Mouse (Mus musculus): ENCODE measurements around the gene Rsbn1l. TPM values are rescaled to one million over a fixed set of nuclear protein-coding genes. Genes with fewer than 3 reads are reported as not detected.

Rsbn1l gene
- polyA plus RNA-seq (2015; fragmentation: Nextera tagmentation; extraction: Ambion mirVana), result 5.1 and 5.8 TPM in 2 replicates

- Histone ChIP-seq H3K4me2 (ENCODE audit: low read length) (no peak within 1 kb of the TSS), H3K27me3 (replicated peaks; ENCODE audit: control insufficient read depth, insufficient read depth, low read length) (no peaks in the 10 kb centered on the region), H3K9me3 (ENCODE audit: control insufficient read depth, low read length) (peaks cover 5% of the 10 kb centered on the region; the same call in 1 of the 2 replicates), H3K4me1 (replicated peaks; ENCODE audit: control insufficient read depth, insufficient read depth, low read length) (peaks cover 4% of the 10 kb centered on the region; the same call in 1 of the 2 replicates), H3K4me3 (replicated peaks; ENCODE audit: low read length) (no peak within 1 kb of the TSS), H3K27ac (ENCODE audit: low read length) (no peak within 1 kb of the TSS), H3K9ac (replicated peaks; ENCODE audit: low read depth, low read length) (no peak within 1 kb of the TSS), H3K36me3 (ENCODE audit: control insufficient read depth, insufficient read depth) (no peaks in the 10 kb centered on the region)
- WGBS, result 97% methylated on average over 3 of the region's 3 CpGs
- ATAC-seq, result no peak
Measured at GRCm38 (mm10) chr5:20956298-20956697, at the start of gene Rsbn1l. TSS of gene Rsbn1l (minus strand) at chr5:20956398.

GRCm38 (mm10) chr5:21002723-21003122, 46.5 kb upstream of the Rsbn1l start:
- Histone ChIP-seq H3K27ac (ENCODE audit: low read length) (no peak overlapping the region), H3K9ac (replicated peaks; ENCODE audit: low read depth, low read length) (no peak overlapping the region), H3K36me3 (ENCODE audit: control insufficient read depth, insufficient read depth) (peaks cover 47% of the 10 kb centered on the region), H3K4me3 (replicated peaks; ENCODE audit: low read length) (no peak overlapping the region), H3K27me3 (replicated peaks; ENCODE audit: control insufficient read depth, insufficient read depth, low read length) (no peaks in the 10 kb centered on the region), H3K9me3 (ENCODE audit: control insufficient read depth, low read length) (peaks cover 5% of the 10 kb centered on the region; the same call in 1 of the 2 replicates), H3K4me1 (replicated peaks; ENCODE audit: control insufficient read depth, insufficient read depth, low read length) (no peaks in the 10 kb centered on the region), H3K4me2 (ENCODE audit: low read length) (no peak overlapping the region)
- WGBS, result 93% methylated on average over 6 of the region's 6 CpGs
- ATAC-seq, result no peak

DNA sequence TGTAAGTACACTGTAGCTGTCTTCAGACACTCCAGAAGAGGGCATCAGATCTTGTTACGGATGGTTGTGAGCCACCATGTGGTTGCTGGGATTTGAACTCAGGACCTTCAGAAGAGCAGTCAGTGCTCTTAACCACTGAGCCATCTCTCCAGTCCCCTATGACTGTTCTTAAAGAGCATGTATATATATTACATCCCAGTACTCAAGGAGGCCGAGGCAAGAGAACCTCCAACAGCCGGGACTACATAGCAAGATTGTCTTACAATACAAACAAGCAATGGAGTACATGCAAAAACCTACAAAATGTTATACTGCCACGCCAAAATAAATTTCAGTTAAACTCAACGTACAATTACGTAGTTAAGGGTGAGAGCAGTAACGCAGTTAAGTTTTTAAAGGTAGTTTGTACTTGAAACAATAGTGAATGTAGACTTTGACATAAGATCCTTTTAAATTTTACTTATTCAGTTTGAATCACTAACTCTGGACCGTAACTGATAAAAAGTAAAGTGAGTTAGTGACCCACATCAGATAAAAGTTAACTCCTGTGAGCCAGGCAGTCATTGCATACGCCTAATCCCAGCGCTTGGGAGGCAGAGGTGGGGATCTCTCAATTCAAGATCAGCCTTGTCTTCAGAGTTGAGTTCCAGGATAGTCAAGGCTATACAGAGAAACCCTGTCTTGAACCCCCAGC, 45.6 kb upstream of the Rsbn1l start:
- Histone ChIP-seq H3K9ac (replicated peaks; ENCODE audit: low read depth, low read length) (no peak overlapping the region), H3K9me3 (ENCODE audit: control insufficient read depth, low read length) (peaks cover 5% of the 10 kb centered on the region; the same call in 1 of the 2 replicates), H3K4me1 (replicated peaks; ENCODE audit: control insufficient read depth, insufficient read depth, low read length) (no peaks in the 10 kb centered on the region), H3K4me2 (ENCODE audit: low read length) (no peak overlapping the region), H3K27ac (ENCODE audit: low read length) (no peak overlapping the region), H3K4me3 (replicated peaks; ENCODE audit: low read length) (no peak overlapping the region), H3K36me3 (ENCODE audit: control insufficient read depth, insufficient read depth) (peaks cover 50% of the 10 kb centered on the region), H3K27me3 (replicated peaks; ENCODE audit: control insufficient read depth, insufficient read depth, low read length) (no peaks in the 10 kb centered on the region)
- ATAC-seq, result no peak
- WGBS, result 96% methylated on average over 10 of the region's 10 CpGs

DNA sequence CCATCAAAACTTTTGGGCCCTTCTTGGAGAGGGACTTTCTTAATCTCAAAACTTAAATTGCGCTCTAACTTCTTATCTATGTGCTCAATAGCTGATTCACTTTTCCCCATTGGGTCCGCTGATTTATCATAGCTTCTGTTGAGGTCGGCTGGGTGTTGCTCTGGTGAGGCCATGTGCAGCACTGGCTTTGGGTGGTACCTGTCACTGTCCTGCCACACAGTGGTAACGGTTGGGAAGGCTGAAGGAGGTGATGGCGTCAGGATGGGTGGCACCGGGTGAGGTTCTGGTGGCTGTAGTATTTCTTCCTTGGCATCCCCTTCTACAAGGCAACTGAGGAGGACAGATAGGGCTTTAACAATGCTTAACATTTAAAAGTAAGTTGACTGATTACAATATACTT, 42.2 kb upstream of the Rsbn1l start:
- peaks cover 5% of the 10 kb centered on the region; the same call in 1 of the 2 replicates for H3K9me3 ChIP-seq (ENCODE audit: control insufficient read depth, low read length)
- H3K4me3 ChIP-seq (replicated peaks; ENCODE audit: low read length), result no peak overlapping the region
- no peak overlapping the region for H3K27ac ChIP-seq (ENCODE audit: low read length)
- no peak overlapping the region for H3K9ac ChIP-seq (replicated peaks; ENCODE audit: low read depth, low read length)
- WGBS, result 94% methylated on average over 6 of the region's 6 CpGs
- no peak overlapping the region for H3K4me2 ChIP-seq (ENCODE audit: low read length)
- no peaks in the 10 kb centered on the region for H3K27me3 ChIP-seq (replicated peaks; ENCODE audit: control insufficient read depth, insufficient read depth, low read length)
- no peaks in the 10 kb centered on the region for H3K4me1 ChIP-seq (replicated peaks; ENCODE audit: control insufficient read depth, insufficient read depth, low read length)
- no peak for ATAC-seq
- H3K36me3 ChIP-seq (ENCODE audit: control insufficient read depth, insufficient read depth), result peaks cover 57% of the 10 kb centered on the region

DNA sequence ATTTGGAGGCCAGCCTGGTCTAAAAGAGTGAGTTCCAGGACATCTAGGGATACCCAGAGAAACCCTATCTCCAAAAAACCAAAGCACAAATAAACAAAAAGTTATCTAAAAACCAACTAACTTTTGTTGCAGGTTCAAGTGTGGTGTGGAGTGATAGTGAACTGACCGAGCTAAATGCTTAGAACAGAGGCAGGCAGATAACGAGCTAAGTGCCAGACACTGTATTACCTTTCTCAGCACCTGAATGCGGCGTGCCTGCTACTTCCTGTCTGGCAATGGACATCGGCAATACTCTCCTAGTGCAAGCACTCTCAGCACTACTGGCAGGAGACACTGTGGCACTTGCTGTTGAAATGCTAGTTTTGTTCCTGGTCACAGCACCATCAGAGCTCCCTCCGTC, 41.4 kb upstream of the Rsbn1l start:
- no peaks in the 10 kb centered on the region for H3K27me3 ChIP-seq (replicated peaks; ENCODE audit: control insufficient read depth, insufficient read depth, low read length)
- H3K4me3 ChIP-seq (replicated peaks; ENCODE audit: low read length), result no peak overlapping the region
- peaks cover 5% of the 10 kb centered on the region; the same call in 1 of the 2 replicates for H3K9me3 ChIP-seq (ENCODE audit: control insufficient read depth, low read length)
- 93% methylated on average over 6 of the region's 6 CpGs for WGBS
- no peaks in the 10 kb centered on the region for H3K4me1 ChIP-seq (replicated peaks; ENCODE audit: control insufficient read depth, insufficient read depth, low read length)
- no peak overlapping the region for H3K4me2 ChIP-seq (ENCODE audit: low read length)
- H3K36me3 ChIP-seq (ENCODE audit: control insufficient read depth, insufficient read depth), result peaks cover 57% of the 10 kb centered on the region
- no peak overlapping the region for H3K27ac ChIP-seq (ENCODE audit: low read length)
- no peak for ATAC-seq
- H3K9ac ChIP-seq (replicated peaks; ENCODE audit: low read depth, low read length), result no peak overlapping the region

- Histone ChIP-seq H3K36me3 (ENCODE audit: control insufficient read depth, insufficient read depth) (peaks cover 22% of the 10 kb centered on the region), H3K4me3 (replicated peaks; ENCODE audit: low read length) (no peak overlapping the region)
- 96% methylated on average over 8 of the region's 8 CpGs for WGBS
Measured at GRCm38 (mm10) chr5:20990062-20990809, 34.0 kb upstream of the Rsbn1l start.

DNA sequence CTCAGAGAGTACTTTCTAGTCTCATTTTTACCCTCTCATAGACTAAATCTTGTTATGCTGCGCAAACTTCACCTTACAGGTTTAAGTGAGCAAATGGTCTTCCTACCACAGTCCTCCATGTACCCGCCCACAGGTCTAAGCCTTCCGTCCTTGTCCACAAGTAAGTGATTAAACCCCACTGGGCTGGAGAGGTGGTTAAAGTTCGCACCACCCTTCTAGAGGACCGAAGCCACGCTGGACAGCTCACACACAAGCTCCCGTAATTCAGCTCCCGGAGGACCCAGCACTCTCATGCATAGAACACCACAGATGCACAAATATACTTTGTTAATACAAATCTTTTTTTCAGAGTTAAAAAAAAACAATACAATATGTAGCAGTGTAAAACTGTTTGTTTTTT, 30.1 kb upstream of the Rsbn1l start:
- no peak overlapping the region for H3K27ac ChIP-seq (ENCODE audit: low read length)
- H3K4me3 ChIP-seq (replicated peaks; ENCODE audit: low read length), result no peak overlapping the region
- H3K9me3 ChIP-seq (ENCODE audit: control insufficient read depth, low read length), result no peaks in the 10 kb centered on the region
- WGBS, result 93% methylated on average over 8 of the region's 8 CpGs
- no peaks in the 10 kb centered on the region for H3K27me3 ChIP-seq (replicated peaks; ENCODE audit: control insufficient read depth, insufficient read depth, low read length)
- H3K36me3 ChIP-seq (ENCODE audit: control insufficient read depth, insufficient read depth), result peaks cover 22% of the 10 kb centered on the region
- H3K4me1 ChIP-seq (replicated peaks; ENCODE audit: control insufficient read depth, insufficient read depth, low read length), result no peaks in the 10 kb centered on the region
- no peak overlapping the region for H3K4me2 ChIP-seq (ENCODE audit: low read length)
- no peak for ATAC-seq
- H3K9ac ChIP-seq (replicated peaks; ENCODE audit: low read depth, low read length), result no peak overlapping the region

More at GRCm38 (mm10) chr5:20990062-20990809, 34.0 kb upstream of the Rsbn1l start:
- no peaks in the 10 kb centered on the region for H3K4me1 ChIP-seq (replicated peaks; ENCODE audit: control insufficient read depth, insufficient read depth, low read length)
- no peak overlapping the region for H3K27ac ChIP-seq (ENCODE audit: low read length)
- no peak overlapping the region for H3K4me2 ChIP-seq (ENCODE audit: low read length)
- H3K9me3 ChIP-seq (ENCODE audit: control insufficient read depth, low read length), result no peaks in the 10 kb centered on the region
- no peaks in the 10 kb centered on the region for H3K27me3 ChIP-seq (replicated peaks; ENCODE audit: control insufficient read depth, insufficient read depth, low read length)
- no peak overlapping the region for H3K9ac ChIP-seq (replicated peaks; ENCODE audit: low read depth, low read length)
- no peak for ATAC-seq

DNA sequence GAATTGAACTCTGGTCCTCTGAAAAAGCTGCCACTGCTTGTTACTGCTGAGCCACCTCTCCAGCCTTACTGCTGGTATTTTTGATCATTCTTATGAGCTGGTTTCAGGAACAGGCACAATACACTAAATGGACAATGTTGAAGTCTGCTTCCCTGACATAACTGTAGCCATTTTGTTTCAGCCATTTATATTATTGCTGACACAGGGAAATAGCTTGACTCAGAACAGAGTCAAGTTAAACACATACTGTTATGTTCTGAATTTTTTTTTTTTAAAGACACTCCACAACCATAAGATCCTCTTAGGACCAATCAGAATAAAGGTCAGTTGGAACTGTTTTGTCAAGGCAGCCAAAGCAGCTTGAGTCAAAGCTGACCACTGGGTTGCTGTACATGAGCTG, 27.3 kb upstream of the Rsbn1l start:
- Histone ChIP-seq H3K27me3 (replicated peaks; ENCODE audit: control insufficient read depth, insufficient read depth, low read length) (no peaks in the 10 kb centered on the region), H3K4me1 (replicated peaks; ENCODE audit: control insufficient read depth, insufficient read depth, low read length) (no peaks in the 10 kb centered on the region), H3K27ac (ENCODE audit: low read length) (no peak overlapping the region), H3K4me3 (replicated peaks; ENCODE audit: low read length) (no peak overlapping the region), H3K4me2 (ENCODE audit: low read length) (no peak overlapping the region), H3K9ac (replicated peaks; ENCODE audit: low read depth, low read length) (no peak overlapping the region), H3K36me3 (ENCODE audit: control insufficient read depth, insufficient read depth) (peaks cover 17% of the 10 kb centered on the region), H3K9me3 (ENCODE audit: control insufficient read depth, low read length) (no peaks in the 10 kb centered on the region)
- ATAC-seq, result no peak

- H3K9me3 ChIP-seq (ENCODE audit: control insufficient read depth, low read length), result no peaks in the 10 kb centered on the region
- no peak overlapping the region for H3K27ac ChIP-seq (ENCODE audit: low read length)
- 80% methylated on average over 4 of the region's 4 CpGs for WGBS
- H3K36me3 ChIP-seq (ENCODE audit: control insufficient read depth, insufficient read depth), result no peaks in the 10 kb centered on the region
- no peaks in the 10 kb centered on the region for H3K4me1 ChIP-seq (replicated peaks; ENCODE audit: control insufficient read depth, insufficient read depth, low read length)
- no peaks in the 10 kb centered on the region for H3K27me3 ChIP-seq (replicated peaks; ENCODE audit: control insufficient read depth, insufficient read depth, low read length)
- H3K9ac ChIP-seq (replicated peaks; ENCODE audit: low read depth, low read length), result no peak overlapping the region
- no peak overlapping the region for H3K4me2 ChIP-seq (ENCODE audit: low read length)
- no peak overlapping the region for H3K4me3 ChIP-seq (replicated peaks; ENCODE audit: low read length)
- ATAC-seq, result no peak
Measured at GRCm38 (mm10) chr5:20974690-20975089, 18.5 kb upstream of the Rsbn1l start.

All from forebrain, embryonic 16.5 days (tissue).